Mouse (Mus musculus) layer of hippocampus, adult 8-10 months (tissue): ENCODE data around the gene Spsb1. TPM values are rescaled to one million over a fixed set of nuclear protein-coding genes. Genes with fewer than 3 reads are reported as not detected.

Source experiments
- DNase-seq, 2 experiments: peaks; one replicate each; pipeline ENCODE4 v3.0.0; 2022; ENCODE audit warnings: low spot score in 2 of 2
- total RNA-seq, 4 experiments: library from RNA; stranded (reverse); gene quantifications; 2 replicates each; pipeline ENCODE4 v1.2.4; 2022

Gene Spsb1
- total RNA-seq: 10 to 100 TPM; 19.4 to 41.1 (median 33.3) TPM

DNA sequence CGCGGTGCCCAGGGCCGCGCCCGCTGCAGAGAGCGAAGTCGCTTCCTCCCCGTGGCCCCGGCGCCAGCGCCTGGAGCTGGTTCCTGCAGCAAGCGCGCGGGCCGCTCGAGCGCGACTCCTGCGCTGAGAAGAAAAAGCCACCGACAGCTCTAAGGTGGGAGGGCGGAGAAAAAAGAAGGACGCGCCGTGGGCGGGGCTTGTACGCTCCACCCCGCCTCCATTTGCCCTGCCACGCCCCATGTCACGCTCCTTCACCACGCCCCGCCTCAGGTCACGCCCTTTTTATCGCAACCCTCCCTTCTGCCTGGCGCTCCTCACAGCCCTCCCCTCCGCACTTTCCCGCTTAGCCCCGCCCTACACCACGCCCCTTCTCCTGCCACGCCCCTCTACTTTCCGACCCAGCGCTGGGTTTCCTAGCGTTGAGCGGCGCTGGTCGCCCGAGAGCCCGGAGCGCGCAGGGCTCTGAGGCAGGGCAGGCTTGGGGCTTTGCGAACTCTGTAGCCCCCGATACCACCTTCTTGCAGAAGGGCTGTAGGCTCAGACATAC, at the start of gene Spsb1:
Gene Spsb1, minus strand, starts transcription at position 151 of the 547 bp plus-strand sequence.
- peak; percentile 95 to 96 for DNase-seq

DNA sequence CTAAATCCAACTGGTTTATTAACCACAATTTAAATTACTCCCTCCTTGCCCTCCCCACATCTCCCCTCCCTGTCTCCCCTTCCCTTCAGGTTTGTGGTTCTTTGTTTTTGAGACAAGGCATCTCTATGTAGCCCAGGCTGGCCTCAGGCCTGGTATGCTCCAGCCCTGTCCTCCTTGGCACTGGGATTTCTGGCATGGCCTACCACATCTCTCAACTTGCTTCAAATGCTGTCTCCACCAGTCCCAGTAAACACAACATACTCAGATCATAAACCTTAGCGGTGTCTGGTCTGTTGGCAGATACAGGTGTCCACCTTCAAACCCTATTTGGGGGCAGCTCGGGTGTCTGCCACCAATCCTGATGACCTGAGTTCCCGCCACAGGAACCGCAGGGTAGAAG, 48.8 kb upstream of the Spsb1 start:
- no peak for DNase-seq

DNA sequence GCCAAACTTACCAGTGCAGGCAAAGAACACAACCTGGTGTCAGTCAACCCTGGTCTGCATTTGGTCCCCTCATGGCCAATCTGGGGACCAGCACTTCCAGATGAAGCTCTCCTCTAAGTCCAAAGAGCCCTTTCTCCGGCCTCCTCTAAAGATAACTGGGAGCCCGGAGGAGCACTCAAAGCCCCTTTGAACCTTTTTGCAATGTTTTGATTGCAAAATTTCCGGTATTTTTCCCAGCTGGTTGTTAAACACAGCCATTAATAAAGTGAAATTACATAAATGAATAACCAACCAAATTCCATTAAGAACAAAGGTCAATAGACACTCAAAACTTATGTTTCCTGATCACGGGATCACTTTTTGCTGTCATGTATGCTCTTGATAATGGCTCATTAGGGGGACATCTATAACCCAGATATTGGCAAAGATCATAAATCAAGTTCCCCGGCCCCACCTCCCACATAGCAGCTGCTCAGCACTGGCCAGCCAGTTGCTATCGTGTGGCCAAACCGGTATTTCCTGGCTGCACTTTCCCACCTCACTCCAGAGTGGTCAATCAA, 48.3 kb upstream of the Spsb1 start:
- DNase-seq: no peak

DNA sequence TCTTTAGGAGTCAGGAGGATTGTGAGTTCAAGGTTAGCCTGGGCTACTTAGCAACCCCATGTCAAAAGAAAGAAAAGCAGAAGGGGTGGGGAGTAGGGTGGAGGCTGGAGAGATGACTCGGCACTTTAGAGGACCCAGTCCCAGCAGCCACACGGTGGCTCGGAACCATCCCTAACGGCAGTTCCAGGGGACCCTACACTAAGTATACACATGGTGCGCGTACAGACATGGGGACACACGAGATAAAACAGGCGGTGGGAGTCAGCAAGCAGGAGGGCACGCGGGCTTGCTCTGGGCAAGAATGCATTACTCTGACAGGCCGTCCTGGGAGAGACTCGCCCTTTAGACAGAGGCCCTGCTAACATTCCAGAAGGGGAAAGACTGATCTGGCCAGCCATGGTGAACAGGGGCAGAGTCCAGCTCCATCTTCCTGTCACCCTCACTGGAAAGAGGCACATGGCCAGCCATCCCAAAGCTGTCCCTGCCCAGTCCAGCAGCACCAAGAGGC, 47.2 kb upstream of the Spsb1 start:
- no peak for DNase-seq

DNA sequence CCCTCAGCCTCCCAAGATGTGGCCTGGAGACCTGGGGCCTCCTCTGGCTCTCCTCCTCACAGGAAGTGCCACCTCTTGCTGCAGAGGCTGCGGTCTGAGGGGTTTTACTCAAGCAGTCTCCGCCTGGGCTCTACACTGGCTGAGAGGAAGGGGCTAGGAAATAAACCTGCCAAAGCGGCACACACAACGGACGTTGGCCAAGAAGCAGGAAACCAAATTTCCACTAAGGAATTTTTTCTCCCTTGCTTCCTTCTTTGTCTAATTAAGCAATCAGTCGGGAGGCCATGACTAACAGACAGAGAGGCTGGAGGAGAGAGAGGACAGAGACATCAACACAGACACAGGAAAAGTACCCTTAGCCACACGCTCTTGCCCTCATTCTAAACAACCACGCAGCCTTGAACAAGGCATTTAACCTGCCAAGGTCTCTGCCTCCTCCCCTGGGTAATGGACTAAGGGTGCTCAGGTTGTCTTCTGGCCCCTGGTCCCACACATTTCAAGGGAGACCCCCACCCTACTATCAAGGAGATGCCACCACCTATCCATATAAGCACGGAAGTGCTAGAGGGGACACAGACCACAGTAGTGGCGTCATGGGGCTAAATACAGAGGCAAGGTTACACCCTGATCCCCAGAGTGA, 46.5 kb upstream of the Spsb1 start:
- no peak for DNase-seq

DNA sequence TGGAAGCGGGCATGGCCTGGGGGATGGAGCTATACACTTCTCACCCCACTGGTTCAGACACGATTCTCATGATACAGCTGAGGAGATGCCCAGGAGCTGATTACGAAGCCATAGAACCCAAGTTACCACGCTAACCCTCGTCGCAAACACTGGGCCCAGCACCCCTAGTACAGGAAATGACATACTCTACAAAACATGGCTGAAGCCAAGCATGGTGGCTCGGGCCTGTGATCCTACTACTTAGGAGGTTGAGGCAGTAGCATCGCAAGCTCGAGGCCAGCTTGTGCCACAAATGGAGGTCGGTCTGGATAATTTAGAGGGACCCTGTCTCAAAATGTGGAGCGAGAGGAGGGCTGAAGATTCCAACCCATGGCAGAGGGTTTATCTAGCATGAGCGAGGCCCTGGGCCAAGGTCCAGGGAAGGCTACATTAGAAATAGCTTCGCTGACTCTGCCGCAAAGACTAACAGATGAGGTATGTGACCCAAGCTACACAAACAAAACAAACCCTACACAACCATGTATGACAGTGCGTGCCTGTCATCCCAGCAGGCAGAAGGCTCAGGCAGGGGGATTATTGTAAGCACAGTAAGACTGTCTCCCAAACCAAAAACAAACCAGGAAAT, 45.2 kb upstream of the Spsb1 start:
- DNase-seq: no peak

DNA sequence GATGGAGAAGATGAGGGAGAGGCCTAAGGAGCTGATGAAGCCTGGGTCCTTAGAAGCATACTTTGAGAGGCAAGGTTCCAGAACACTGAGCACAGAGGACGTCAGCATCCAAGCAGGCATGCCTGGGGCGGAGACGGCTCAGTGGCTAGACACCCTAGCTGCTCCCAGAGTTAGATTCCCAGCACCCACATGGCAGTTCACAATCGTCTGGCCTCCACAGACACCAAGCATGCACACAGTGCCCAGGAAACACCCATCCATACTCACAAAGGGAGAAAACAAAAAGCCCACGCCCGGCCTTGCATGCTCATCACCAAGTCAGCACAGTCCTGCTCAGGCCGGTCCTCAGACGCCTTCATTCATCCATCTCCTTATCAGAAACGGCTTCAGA, 44.7 kb upstream of the Spsb1 start:
- no peak for DNase-seq

DNA sequence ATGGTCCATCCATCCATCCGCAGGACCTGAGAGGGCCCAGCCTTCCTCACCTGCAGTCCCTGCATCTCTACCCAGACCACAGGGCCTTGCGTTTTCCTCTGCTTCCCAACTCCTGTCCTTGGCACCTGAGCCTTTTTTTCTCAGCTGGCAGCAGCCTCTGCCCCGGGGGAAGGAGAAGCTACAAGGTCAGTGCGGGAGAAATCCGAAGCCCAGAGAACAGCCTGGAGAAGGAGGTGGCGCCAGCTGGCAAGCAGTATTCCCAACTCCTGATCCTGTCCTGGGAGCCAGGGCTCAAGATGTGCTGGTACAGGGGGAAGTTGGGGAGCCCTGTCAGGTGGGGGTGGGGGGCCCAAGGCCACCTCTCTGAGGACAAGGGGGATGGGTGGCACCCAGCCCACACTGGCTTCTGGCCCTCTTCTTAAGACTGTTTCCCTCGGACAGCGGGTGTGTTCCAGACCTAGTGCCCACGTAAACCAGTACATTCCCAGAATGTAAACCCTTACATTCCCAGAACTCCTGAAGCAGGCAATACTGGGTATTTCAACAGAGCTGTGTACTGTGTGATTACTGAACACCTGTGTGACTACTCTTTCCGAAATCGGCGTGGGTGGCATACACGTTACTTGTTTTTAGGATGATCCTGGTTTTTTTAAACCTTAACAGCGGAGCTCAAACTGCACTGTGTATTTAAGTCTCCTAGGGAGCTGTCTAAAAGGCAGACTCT, 44.1 kb upstream of the Spsb1 start:
- DNase-seq: no peak

DNA sequence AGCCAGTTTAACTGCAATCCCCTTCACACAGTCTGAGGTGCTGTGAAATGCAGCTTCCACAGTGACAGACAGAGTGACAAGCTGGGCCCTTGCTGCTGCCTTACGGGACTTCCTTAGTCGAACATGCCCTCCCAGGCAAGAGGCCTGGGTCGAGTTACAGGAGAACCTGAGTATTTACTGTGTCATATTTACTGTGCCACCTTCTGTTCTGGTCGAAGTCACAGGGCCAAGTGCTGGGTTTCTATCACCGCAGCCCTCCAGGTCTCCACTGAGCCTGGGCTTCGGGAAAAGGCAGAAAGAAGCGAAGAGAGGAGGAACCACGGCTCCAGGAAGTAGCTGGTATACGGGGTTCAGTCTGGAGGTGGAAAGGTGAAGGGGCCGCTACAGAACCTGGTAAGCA, 43.2 kb upstream of the Spsb1 start:
- DNase-seq: no peak

DNA sequence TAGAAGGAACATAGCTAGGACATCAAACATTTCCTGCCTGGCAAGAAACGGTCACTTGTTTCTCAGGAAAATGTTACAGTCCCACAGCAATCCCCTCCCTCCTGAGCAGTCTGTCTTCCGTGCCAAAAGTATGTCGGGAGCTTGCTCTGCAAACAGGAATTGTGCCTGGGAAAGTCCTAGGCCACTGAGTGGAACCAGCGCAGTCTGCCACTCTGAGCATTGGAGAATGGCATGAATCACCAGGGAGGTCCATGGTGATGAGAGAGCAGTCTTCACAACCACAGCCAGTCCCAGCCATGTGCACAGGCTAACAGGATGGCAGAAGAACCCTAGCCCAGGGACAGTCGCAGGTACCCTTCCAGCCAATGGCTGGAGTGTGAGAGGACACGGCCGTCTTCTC, 41.6 kb upstream of the Spsb1 start:
- no peak for DNase-seq

DNA sequence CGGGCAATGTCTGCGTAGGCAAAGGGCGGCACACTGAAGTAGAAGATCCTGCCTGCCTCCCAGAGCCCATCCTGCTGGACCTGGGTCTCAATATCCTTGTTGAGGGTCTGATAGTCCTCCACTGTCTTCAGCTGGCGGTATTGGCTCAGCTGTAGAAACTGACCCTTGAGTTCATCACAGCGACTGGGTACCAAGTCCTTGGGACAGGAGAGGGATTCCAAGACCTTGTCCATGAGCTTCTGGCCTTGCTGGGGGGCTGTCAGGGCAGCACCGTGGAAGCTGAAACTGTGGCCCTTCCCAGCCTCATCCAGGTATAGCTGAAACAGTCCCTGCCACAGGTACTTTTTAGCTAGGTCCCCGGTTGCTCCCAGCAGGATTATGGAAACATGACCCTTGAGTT, 41.1 kb upstream of the Spsb1 start:
- no peak for DNase-seq

DNA sequence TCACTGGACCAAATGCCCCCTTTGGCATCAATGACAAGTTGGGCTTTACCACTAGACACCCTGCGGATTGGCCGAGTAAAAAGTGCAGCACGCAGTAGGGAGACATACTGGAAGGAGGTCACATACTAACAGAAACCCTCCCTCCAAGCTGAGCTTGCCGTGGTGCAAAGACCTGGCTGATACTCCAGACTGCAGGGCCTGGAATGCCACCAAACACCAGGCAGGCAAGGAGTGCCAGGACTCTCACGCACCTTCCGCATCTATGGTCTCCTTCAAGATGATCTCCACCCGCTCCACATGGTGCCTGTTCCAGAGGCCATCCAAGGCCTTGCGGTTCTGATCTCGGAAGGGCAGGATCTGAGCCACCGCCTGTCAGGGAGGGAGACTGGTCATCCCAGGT, 39.4 kb upstream of the Spsb1 start:
- no peak for DNase-seq

DNA sequence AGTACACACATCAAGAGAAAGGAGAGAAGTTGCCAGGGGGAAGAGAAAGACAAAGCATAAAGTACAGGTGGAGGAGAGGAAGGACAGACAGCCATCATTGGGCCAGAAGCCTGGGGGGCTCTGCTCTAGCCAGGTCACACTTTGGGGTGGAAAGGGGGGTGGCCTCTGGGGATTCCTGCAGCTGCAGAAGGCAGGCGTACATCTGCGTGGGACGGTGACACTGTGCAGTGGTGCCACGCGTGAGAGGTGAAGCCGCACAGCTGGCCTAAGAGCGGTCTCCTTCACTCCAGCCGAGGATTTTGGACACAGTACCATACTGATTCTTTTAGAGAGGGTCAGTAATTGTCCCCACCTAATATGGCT, 37.8 kb upstream of the Spsb1 start:
- no peak for DNase-seq

DNA sequence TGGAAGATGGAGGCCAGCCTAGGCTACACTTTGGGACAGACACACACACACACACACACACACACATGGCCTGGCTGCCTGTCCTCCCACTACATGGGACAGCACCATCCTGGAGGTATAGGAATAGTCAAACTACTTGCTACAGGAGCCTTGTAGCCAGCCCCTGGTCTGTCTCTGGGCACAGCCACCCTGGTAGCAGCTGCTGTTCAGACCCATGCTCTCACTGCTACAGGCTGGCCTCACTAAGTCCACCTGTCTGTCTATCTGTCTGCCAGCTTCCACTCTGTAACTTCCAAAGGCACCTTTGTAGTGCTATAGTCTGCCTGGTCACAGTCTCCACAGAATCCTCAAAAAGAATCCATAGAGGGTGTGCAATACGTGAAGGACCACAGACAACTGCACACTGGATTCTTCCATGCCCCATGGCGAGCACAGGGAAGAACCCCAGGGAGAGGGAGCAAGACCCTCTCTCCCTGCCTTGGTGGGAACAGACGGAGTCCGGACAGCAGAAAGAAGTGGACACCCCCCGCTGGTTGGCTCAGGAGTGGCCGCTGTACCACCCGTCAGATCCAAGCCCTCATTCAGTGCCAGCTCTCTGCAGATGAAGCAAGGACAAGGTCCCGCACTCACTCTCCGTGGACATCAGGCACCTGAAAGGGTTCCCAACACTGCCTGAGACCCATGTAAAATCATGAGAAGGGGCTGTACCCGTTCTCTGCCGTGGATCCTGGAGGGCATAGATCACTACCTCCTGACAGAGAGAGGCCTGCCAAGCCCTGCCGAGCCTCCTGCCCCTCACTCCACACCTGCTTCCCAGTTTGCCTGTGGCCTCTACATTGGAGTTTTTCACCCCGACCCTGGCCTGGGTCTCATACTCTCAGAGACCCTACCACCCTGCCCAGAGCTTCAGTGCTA, 37.2 kb upstream of the Spsb1 start:
- DNase-seq: no peak

DNA sequence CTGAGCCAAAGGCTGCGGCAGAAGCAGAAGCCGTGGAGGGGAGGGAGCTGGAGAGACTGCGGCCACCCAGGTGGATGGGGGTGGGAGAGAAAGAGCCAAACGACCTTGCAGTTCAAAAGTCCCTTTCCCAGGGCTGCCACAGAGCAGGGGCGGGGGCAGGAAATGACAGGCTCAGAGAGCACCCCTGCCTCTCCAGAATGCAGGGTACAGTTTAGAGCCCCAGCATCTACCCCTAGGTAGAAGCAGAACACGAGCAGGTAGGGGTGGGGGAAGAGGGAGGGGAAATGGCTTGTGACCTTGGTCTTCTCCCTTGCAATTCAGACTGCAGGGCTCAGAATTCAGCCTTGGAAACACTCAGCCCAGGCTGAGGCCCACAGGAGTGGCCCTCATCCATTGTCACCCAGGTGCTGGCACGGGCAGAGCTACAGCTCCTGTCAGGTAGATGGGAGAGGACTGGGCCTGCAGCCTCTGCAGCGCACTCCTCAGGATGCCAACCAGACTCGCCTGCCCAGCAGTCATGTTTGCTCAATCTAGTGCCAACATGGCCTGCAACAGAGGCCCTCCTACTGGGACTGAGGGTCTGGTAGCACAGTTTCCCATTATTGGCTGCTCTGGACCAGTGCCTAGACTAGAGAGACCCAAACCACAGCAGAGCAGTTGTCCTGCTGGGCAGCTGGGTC, 36.3 kb upstream of the Spsb1 start:
- no peak for DNase-seq

DNA sequence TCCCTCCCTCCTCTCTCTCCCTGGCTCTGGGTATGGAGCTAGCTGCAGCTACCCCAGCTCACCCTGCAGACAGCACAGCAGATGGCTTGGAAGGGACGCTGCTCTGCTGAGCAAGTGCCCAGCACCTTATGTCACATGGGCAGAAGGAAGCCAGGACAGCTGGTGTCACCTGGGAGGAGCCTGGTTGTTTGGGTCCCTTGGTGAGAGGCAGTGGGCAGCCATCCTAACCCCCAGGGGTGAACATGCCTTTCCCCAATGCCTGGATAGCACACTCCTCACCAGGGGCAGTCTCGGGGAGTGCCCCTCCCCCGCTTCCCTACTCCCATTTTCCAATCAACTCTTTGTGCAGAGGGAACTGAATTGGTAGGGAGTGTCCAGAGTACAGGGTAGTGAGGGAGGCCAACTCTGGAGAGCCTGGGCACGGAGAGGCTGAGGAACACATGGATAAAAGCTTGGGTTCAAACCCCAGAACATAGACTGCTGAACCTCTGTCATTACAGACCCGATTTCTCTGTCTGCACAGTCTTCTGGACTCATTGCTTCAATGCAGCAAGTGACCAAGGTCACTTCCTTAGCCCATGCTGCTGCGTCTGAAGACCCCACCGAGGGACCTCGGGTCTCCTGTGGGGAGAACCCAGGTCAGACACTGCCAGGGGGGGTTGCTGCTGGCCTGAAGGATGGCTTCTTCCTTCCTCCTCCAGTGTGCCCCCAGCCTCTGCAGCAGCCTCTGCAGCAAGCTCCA, 35.5 kb upstream of the Spsb1 start:
- no peak for DNase-seq

DNA sequence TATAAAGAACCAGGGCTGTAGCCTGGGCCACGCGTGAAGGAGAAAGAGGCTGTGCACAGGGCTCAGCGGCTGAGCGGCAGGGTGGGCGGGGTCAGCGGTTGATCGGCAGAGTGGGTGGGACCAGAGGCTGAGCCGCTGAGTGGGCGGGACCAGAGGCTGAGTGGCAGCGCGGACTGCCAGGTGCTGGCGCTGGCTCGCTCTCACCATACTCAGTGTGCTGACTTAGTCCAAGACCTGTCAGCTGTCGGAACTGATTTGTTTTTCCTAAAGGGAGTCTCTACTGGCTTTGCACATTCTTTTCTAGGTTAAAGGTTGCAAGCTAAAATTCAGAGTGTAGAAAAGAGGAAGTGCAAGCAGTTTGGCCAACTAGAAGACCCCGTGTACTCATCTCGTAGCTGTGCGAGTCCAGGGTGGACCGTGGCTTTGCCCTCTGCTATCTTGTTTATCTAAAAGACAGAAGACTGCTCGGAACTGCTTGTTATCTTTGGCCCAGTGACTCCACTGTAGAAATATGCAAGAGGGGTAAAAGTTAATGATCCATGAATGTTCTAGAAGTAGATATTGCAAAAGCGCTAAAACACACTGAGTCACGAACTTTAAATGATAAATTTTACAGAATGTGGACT, 34.2 kb upstream of the Spsb1 start:
- peak; percentile 71 to 75 for DNase-seq

DNA sequence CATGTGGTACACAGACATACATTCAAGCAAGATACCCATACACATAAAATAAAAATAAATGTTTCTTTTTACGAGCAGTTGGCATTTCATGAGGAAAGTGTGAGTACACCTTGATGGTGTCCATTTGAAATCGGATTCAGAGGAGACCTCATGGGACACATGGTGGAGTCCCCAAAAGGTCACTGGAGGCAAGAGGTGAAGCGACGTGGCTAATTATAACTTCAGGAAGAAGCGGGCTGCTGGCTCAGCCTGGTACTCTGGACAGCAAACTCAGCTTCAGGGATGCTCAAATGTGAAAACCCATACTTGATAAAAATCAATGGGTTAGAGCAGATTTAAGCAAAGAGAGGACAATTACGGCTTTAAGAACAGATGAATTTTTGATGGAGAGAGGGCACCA, 33.5 kb upstream of the Spsb1 start:
- DNase-seq: no peak

DNA sequence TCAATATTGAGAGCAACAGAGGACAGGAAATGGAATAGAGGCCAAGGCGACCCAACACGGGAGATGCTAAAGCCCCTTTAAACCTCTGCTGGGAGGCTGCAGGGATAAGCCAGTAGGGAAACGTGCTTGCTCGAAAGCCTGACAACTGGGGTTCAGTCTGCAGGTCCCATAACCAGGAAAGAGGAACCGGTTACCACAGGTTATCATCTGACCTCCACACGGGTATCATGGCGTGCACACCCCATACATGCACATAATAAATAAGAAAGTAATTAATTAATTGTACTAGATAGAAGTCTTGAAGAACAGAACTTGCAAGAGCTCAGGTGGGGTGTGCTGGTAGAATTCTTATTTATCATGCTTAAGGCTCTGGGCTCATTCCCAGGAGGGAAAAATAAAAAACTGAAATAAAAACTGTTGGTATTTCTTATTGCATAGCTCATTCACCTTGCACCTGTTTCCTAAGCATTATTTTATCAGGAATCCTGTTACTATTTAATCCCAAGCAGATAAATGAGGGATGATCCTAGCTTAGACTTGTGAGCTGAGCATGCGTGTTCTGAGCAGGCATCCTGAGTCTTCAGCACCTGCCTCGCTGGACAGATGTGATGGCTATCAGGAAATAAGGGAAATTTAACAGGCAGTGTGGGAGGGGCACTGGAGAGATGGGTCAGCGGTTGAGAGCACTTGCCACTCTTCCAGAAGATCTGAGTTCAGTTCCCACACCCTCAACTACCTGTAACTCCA, 32.0 kb upstream of the Spsb1 start:
- DNase-seq: no peak
